Mouse (Mus musculus): Measurements from ENCODE around the gene Ntsr2.

DNA sequence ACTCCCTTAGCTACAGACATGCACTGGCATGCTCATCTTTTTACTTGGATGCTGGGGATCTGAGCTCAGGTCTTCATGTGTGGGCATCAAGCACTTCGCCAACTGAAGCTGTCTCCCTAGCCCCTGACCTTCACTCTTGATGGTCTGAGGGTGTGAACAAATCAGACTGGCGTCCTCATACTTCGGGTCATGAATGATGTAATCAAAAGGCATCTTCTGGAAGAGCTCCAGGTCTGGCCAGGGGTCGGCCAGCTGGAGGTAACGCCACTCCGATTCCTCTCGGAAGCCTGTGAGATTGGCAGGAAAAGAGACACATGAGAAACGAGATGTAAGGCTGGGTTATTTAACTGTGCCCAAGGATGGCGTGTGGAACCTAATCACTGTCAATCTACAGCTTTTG lies 37.4 kb downstream of the Ntsr2 start:
- TF ChIP-seq CTCF (conservative IDR thresholded peaks at IDR 0.05; ENCODE audit: low read length) (no peak), POU5F1 (IDR thresholded peaks at IDR 0.05; ENCODE audit: borderline replicate concordance, low read length) (no peak)

All from E14TG2a.4 (cell line).